Mouse (Mus musculus) myocyte (in vitro differentiated cells): ENCODE measurements around the gene Oxnad1.

Experiments used
- CEBPB ChIP-seq: IDR thresholded peaks from 2 replicates; pipeline ENCODE4 v1.6.1; 2011; ENCODE audit warnings: mild to moderate bottlenecking, moderate library complexity; ENCODE audit not compliant: poor library complexity, insufficient read depth, severe bottlenecking
- MAX ChIP-seq: IDR thresholded peaks from one replicate; pipeline ENCODE4 v1.6.1; 2011; ENCODE audit warnings: low read depth, mild to moderate bottlenecking, control low read depth
- POLR2A ChIP-seq: IDR thresholded peaks from one replicate; pipeline ENCODE4 v1.6.1; 2011; ENCODE audit warnings: low read depth, mild to moderate bottlenecking, control low read depth, moderate library complexity; ENCODE audit not compliant: insufficient read length
- POLR2AphosphoS2 ChIP-seq: IDR thresholded peaks from one replicate; pipeline ENCODE4 v1.6.1; 2011; ENCODE audit warnings: low read depth, control low read depth; ENCODE audit not compliant: insufficient read length
- USF1 ChIP-seq: IDR thresholded peaks from one replicate; pipeline ENCODE4 v1.6.1; 2011; ENCODE audit warnings: low read depth, mild to moderate bottlenecking, control low read depth, moderate library complexity

DNA sequence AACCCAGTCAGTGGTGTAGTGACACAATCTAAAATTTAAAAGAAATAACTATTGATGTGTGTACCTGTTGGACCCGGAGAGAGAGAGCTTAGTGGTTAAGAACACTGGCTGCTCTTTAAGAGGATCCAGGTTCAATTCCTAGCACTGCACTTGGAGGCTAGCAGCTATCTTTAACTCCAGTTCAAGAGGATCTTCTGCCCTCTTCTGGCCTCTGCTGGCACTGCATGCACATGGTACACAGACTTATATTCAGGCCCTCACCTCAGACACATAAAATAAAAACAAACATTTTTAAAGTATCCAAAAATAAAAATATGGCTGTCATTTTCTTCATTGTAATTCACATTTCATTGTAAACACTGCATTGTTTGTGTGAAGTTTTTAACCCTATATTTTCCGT lies 28.5 kb upstream of the Oxnad1 start:
- TF ChIP-seq POLR2A (no peak), POLR2AphosphoS2 (no peak), USF1 (no peak), MAX (no peak), CEBPB (no peak)
